Mouse (Mus musculus): ENCODE measurements around the gene Slc34a1. TPM values are rescaled to one million over a fixed set of nuclear protein-coding genes. Genes with fewer than 3 reads are reported as not detected.

Slc34a1 gene
- polyA plus RNA-seq, 1 experiment from 2014 or later: not detected

DNA sequence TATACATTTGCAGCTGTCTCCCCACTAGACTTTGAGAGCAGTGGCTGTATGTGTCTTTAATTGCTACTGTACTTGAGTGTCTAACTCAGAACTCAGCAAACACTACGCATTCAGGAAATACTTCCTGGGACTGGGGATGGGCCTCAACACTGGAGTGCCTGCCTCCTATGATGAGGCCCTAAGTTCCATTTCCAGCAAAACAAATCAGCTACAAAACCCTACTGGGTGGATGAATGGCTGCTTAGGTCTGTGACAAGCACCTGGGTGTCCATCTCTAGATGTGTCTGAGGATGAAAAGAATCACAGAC, 2.0 kb downstream of the Slc34a1 start:
- H3K9me3 ChIP-seq (replicated peaks; ENCODE audit: control insufficient read depth, low read length, poor library complexity, severe bottlenecking): no peaks in the 10 kb centered on the region
- 97% methylated on average over 1 of the region's 1 CpGs for WGBS
- H3K27me3 ChIP-seq (ENCODE audit: control insufficient read depth, insufficient read depth, low read depth, low read length): no peaks in the 10 kb centered on the region
- no peak overlapping the region for H3K4me3 ChIP-seq (ENCODE audit: low read depth, low read length)
- no peak overlapping the region for H3K27ac ChIP-seq (ENCODE audit: low read length)
- no peaks in the 10 kb centered on the region for H3K36me3 ChIP-seq (ENCODE audit: control insufficient read depth, insufficient read depth, low read length)
- no peak overlapping the region for H3K4me2 ChIP-seq (ENCODE audit: low read length)
- no peak for ATAC-seq
- no peaks in the 10 kb centered on the region for H3K4me1 ChIP-seq (ENCODE audit: control insufficient read depth, insufficient read depth, low read length)
- H3K9ac ChIP-seq (ENCODE audit: low read depth, low read length): no peak overlapping the region

DNA sequence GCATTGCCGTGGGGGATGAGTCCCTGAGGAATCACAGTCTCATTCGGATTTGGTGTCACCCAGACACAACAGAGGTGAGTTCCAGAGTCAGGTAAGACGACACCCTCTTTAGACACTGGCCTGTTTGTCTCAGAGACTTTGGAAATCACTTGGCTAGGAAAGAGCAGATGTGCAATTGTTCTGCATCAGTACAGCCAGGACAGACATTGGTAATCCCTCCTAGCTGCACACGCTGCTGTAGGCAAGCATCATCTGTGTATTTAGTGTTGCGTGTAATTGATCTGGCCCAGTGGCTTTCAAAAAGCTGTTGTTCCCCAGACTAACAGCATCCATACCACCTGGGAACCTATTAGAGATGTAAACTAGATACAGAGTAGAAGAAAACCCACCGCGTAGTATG, 5.3 kb downstream of the Slc34a1 start:
- H3K9ac ChIP-seq (ENCODE audit: low read depth, low read length): no peak overlapping the region
- no peak for ATAC-seq
- WGBS: 63% methylated on average over 7 of the region's 7 CpGs
- H3K4me2 ChIP-seq (ENCODE audit: low read length): no peak overlapping the region
- H3K27me3 ChIP-seq (ENCODE audit: control insufficient read depth, insufficient read depth, low read depth, low read length): no peaks in the 10 kb centered on the region
- no peak overlapping the region for H3K4me3 ChIP-seq (ENCODE audit: low read depth, low read length)
- H3K9me3 ChIP-seq (replicated peaks; ENCODE audit: control insufficient read depth, low read length, poor library complexity, severe bottlenecking): no peaks in the 10 kb centered on the region
- peaks cover 6% of the 10 kb centered on the region; the same call in 1 of the 2 replicates for H3K4me1 ChIP-seq (ENCODE audit: control insufficient read depth, insufficient read depth, low read length)
- no peaks in the 10 kb centered on the region for H3K36me3 ChIP-seq (ENCODE audit: control insufficient read depth, insufficient read depth, low read length)
- no peak overlapping the region for H3K27ac ChIP-seq (ENCODE audit: low read length)

DNA sequence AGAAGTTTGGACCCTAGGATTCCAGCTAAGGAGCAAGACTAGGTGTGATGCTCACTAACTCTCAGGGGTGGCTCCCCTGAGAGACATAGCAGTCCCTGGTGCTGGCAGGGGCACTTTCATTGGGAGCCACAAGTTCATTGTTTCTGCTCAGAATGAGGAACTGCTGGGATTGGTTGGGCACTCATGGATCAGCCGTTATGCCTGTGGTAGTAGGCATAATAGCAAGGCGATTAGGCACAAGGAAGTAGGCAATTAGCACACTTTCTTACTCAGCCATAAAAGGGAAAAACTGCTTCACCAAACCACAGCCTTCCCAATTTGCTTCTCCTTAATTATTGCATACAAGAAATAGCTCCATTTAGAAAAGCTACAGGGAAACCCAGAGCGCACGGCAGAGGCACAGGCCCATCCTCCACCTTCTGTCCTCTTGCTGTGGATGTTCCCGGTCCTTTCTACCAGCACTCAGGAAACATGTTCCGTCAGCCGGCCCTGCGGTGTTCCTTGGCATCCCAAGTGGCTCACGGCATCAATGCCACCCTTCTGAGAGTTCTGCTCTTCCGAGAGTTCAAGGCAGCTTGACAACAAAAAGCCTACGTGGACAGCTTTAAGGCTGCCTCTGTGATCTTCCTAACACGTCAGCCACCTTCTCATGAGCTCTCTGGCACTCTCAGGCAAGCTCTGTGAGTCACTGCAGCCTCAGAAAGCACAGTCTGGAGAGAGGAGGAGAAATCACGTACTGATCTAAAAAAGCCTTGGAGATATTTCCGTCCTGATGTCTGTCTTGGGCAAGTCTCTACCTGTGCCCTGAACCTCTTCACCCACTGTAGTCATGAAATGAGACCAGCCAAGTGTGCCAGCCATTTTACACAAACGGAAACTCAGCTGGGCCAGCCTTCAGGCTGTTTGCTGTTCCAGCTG, 6.2 kb downstream of the Slc34a1 start:
- no peak overlapping the region for H3K27ac ChIP-seq (ENCODE audit: low read length)
- H3K27me3 ChIP-seq (ENCODE audit: control insufficient read depth, insufficient read depth, low read depth, low read length): no peaks in the 10 kb centered on the region
- ATAC-seq: no peak
- H3K36me3 ChIP-seq (ENCODE audit: control insufficient read depth, insufficient read depth, low read length): no peaks in the 10 kb centered on the region
- no peak overlapping the region for H3K4me2 ChIP-seq (ENCODE audit: low read length)
- peaks cover 6% of the 10 kb centered on the region; the same call in 1 of the 2 replicates for H3K4me1 ChIP-seq (ENCODE audit: control insufficient read depth, insufficient read depth, low read length)
- 66% methylated on average over 15 of the region's 15 CpGs for WGBS
- no peak overlapping the region for H3K9ac ChIP-seq (ENCODE audit: low read depth, low read length)
- H3K4me3 ChIP-seq (ENCODE audit: low read depth, low read length): no peak overlapping the region
- H3K9me3 ChIP-seq (replicated peaks; ENCODE audit: control insufficient read depth, low read length, poor library complexity, severe bottlenecking): no peaks in the 10 kb centered on the region

DNA sequence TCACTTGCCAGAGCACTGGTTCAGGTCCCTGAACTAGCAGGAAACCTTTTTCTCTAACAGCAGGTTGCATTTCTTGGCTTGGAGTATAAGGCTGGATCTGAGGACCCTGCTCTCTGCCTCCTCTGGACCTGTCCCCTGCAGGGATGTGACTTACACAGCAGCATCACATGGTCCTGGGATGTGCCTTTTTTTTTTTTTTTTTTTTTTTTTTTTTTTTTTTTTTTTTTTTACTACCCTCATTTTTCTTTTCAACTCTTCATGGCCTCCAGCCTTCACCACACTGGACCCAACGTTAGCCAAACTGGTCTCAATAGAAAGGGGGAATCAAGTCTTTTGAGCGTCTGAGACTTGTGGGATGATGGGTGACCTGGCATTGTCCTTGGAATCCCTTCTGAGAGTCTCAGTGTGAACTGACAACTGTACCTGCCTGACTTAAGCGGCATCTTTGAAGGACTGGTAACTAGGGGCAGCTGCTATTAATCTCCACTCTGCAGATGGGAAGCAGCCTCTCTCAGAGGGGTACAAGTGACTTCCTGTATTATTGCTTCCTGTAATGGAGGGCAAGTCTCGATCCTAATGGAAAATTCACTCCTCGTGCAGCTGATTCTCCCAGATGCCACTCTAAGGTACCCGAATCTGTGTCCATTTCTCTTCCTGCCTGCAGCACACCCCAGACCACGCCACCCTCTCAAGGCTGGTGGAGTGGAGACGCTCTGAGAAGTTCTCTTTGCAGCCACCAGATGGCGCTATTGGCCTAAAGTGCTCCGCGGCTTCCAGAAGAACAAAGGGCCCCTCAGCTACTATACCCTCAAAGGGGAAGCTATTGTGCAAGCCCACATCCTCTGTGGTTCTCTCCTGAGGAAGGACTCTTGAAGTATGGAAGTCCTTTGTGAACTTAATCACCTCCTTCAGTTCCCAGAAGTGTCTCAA, 7.1 kb downstream of the Slc34a1 start:
- Histone ChIP-seq H3K27me3 (ENCODE audit: control insufficient read depth, insufficient read depth, low read depth, low read length) (no peaks in the 10 kb centered on the region), H3K27ac (ENCODE audit: low read length) (peak overlapping the region; percentile 78), H3K4me3 (ENCODE audit: low read depth, low read length) (no peak overlapping the region), H3K4me2 (ENCODE audit: low read length) (peak overlapping the region; percentile 31), H3K4me1 (ENCODE audit: control insufficient read depth, insufficient read depth, low read length) (peaks cover 6% of the 10 kb centered on the region; the same call in 1 of the 2 replicates), H3K9ac (ENCODE audit: low read depth, low read length) (peak overlapping the region; percentile 49), H3K36me3 (ENCODE audit: control insufficient read depth, insufficient read depth, low read length) (no peaks in the 10 kb centered on the region), H3K9me3 (replicated peaks; ENCODE audit: control insufficient read depth, low read length, poor library complexity, severe bottlenecking) (no peaks in the 10 kb centered on the region)
- WGBS: 10% methylated on average over 11 of the region's 11 CpGs
- peak; percentile 94 for ATAC-seq

DNA sequence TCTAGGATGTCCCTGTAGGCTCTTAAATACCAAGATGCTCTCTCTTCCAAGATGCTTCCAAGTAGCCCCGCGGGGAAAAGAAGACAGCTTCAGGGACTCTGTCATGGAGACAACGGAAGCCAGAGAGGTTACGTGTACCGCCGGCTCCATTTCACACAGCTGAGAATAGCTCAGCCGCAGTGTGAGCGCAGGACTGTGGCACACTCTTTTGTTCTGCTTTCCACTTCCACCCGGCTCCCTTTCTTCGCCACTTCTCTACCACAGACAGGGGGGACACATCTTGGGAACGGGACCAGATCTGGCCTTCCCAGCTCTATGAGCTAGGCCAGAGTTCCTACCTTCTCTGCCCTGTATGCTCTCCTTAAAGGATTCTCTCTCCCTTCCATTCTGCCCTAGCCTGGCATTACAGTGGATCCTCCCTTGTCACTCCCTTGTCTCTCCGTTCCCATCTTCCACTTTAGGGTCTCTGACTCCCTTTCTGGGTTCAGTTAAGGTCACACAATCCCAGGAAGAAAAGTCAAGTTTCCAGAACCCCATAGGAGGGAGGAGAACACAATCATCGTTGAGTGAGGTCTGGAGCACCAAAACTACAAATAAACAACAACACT, 7.9 kb downstream of the Slc34a1 start:
- H3K27me3 ChIP-seq (ENCODE audit: control insufficient read depth, insufficient read depth, low read depth, low read length): no peaks in the 10 kb centered on the region
- ATAC-seq: peak; percentile 53
- H3K9ac ChIP-seq (ENCODE audit: low read depth, low read length): peak overlapping the region; percentile 49
- peak overlapping the region; percentile 31 for H3K4me2 ChIP-seq (ENCODE audit: low read length)
- H3K9me3 ChIP-seq (replicated peaks; ENCODE audit: control insufficient read depth, low read length, poor library complexity, severe bottlenecking): no peaks in the 10 kb centered on the region
- peak overlapping the region; percentile 78 for H3K27ac ChIP-seq (ENCODE audit: low read length)
- H3K36me3 ChIP-seq (ENCODE audit: control insufficient read depth, insufficient read depth, low read length): no peaks in the 10 kb centered on the region
- no peak overlapping the region for H3K4me3 ChIP-seq (ENCODE audit: low read depth, low read length)
- H3K4me1 ChIP-seq (ENCODE audit: control insufficient read depth, insufficient read depth, low read length): peaks cover 6% of the 10 kb centered on the region; the same call in 1 of the 2 replicates
- WGBS: 46% methylated on average over 13 of the region's 13 CpGs

DNA sequence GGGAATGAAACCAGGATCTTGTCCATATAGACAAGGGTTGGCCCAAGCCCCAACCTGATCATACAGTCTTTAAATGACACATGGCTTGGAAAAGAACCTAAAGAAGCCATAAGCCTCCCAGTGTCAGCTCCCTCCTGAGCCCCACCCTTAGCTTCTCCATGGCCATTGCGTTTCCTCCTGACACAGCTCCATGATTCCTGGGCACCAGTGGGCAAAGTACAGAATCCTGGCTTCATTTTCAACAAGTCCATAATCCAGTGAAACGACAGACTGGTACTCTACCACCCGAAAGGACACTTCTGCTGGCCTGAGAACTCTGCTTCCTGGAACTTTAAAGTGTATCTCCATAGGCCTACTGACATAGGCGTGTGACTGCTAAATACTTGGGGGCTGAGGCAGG, 9.4 kb downstream of the Slc34a1 start:
- no peak for ATAC-seq
- Histone ChIP-seq H3K27me3 (ENCODE audit: control insufficient read depth, insufficient read depth, low read depth, low read length) (no peaks in the 10 kb centered on the region), H3K9ac (ENCODE audit: low read depth, low read length) (no peak overlapping the region), H3K36me3 (ENCODE audit: control insufficient read depth, insufficient read depth, low read length) (no peaks in the 10 kb centered on the region), H3K4me1 (ENCODE audit: control insufficient read depth, insufficient read depth, low read length) (peaks cover 6% of the 10 kb centered on the region; the same call in 1 of the 2 replicates), H3K9me3 (replicated peaks; ENCODE audit: control insufficient read depth, low read length, poor library complexity, severe bottlenecking) (no peaks in the 10 kb centered on the region), H3K27ac (ENCODE audit: low read length) (no peak overlapping the region), H3K4me3 (ENCODE audit: low read depth, low read length) (no peak overlapping the region), H3K4me2 (ENCODE audit: low read length) (no peak overlapping the region)
- 87% methylated on average over 4 of the region's 4 CpGs for WGBS

DNA sequence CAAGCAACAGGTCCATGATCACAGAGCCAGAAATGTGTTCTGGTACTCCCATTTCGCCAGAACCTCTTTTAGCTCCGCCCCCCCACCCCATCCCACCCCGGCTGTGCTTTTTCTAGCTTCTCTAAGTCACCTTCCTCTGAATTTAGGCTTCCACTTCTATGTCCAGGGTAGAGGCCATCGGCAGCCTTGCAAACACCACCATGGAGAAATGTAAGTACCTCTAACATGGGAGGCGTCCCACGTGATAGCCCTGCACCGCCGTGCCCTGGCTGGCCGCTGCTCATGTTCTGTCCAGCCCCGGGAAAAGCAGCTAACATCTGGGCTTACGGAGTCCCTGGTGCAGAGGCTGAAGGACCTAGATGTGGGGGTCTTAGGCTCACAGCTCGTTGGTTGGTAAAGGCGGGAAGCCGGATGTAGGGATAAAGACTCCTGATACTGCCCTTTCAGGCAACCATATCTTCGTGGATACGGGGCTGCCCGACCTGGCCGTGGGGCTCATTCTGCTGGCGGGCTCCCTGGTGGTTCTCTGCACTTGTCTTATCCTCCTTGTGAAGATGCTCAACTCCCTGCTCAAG, 10.6 kb downstream of the Slc34a1 start:
- H3K27me3 ChIP-seq (ENCODE audit: control insufficient read depth, insufficient read depth, low read depth, low read length): no peaks in the 10 kb centered on the region; the same call in 1 of the 2 replicates
- peaks cover 6% of the 10 kb centered on the region; the same call in 1 of the 2 replicates for H3K4me1 ChIP-seq (ENCODE audit: control insufficient read depth, insufficient read depth, low read length)
- H3K27ac ChIP-seq (ENCODE audit: low read length): no peak overlapping the region
- no peaks in the 10 kb centered on the region for H3K36me3 ChIP-seq (ENCODE audit: control insufficient read depth, insufficient read depth, low read length)
- WGBS: 87% methylated on average over 19 of the region's 19 CpGs
- ATAC-seq: no peak
- H3K9ac ChIP-seq (ENCODE audit: low read depth, low read length): no peak overlapping the region
- no peak overlapping the region for H3K4me3 ChIP-seq (ENCODE audit: low read depth, low read length)
- H3K4me2 ChIP-seq (ENCODE audit: low read length): no peak overlapping the region
- H3K9me3 ChIP-seq (replicated peaks; ENCODE audit: control insufficient read depth, low read length, poor library complexity, severe bottlenecking): no peaks in the 10 kb centered on the region

DNA sequence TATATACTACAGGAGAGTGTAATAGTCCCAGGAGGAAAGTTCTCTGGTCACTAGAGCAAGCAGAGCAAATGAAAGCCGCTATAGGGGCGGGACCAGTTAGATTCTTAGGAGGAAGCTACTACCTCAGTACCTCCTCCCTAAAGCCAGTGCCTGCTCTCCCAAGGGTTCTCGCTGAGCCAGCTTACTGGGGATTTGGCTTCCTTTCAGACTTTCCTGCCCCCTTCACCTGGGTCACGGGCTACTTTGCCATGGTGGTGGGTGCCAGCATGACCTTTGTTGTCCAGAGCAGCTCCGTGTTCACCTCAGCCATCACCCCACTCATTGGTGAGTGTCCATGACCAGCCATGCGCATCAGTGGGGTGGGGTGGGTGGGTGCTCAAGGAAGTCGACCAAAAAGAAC, 13.8 kb downstream of the Slc34a1 start:
- H3K9ac ChIP-seq (ENCODE audit: low read depth, low read length): no peak overlapping the region
- H3K4me1 ChIP-seq (ENCODE audit: control insufficient read depth, insufficient read depth, low read length): no peaks in the 10 kb centered on the region
- H3K27ac ChIP-seq (ENCODE audit: low read length): no peak overlapping the region
- no peak overlapping the region for H3K4me2 ChIP-seq (ENCODE audit: low read length)
- no peaks in the 10 kb centered on the region; the same call in 1 of the 2 replicates for H3K27me3 ChIP-seq (ENCODE audit: control insufficient read depth, insufficient read depth, low read depth, low read length)
- no peak overlapping the region for H3K4me3 ChIP-seq (ENCODE audit: low read depth, low read length)
- no peaks in the 10 kb centered on the region for H3K36me3 ChIP-seq (ENCODE audit: control insufficient read depth, insufficient read depth, low read length)
- no peak for ATAC-seq
- WGBS: 68% methylated on average over 7 of the region's 7 CpGs
- H3K9me3 ChIP-seq (replicated peaks; ENCODE audit: control insufficient read depth, low read length, poor library complexity, severe bottlenecking): no peaks in the 10 kb centered on the region
